Mouse (Mus musculus) frontal cortex, postnatal 10 days (tissue): Measurements from ENCODE around the gene Dnaaf5.

Experiments used
- DNase-seq, 2 experiments: peaks; one replicate each; pipeline ENCODE4 v3.0.0; 2022; ENCODE audit warnings: low spot score in 2 of 2, mixed read lengths in 1 of 2

The Dnaaf5 gene

DNA sequence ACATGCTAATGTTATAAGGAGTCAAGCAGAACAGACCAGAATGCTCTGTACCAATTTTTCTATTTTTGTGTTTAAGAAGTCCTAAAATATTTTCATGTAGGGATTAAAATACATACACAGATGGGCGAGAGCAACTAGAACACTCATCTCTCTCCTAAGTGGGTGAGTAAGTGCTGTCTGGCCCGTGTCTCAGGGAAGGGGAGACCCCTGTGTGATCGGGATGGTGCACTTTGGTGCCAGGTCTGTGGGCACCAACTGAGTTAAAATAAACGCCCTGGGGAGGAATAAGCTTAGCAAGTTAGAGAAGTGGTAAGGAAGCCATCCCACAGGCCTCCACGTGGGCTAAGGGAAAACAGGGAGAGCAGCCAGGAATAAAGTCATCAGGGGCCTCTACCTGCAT is 40.9 kb downstream of the Dnaaf5 start:
- DNase-seq: no peak

GRCm38 (mm10) chr5:139198779-139199178 is 48.8 kb downstream of the Dnaaf5 start:
- DNase-seq: no peak

DNA sequence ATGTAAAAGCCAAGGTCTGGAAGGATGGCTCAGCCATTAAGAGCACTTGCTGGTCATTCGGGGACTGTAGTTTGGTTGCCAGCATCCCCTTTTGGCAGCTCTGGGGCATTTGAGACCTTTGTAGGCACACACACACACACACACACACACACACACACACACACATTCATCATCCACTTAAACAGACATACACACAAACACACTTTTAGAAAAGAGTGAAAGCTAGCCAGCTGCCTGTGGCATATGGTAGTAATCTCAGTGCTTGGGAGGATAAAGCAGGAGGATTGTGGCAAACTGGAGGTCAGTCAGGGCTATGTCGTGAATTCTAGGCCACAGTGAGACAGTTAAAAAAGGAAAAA is 49.6 kb downstream of the Dnaaf5 start:
- DNase-seq: no peak

GRCm38 (mm10) chr5:139199995-139200769 is 50.2 kb downstream of the Dnaaf5 start, which contains the start of gene Sun1:
Gene Sun1, plus strand, starts transcription at chr5:139200637.
- peak; percentile 96 to 98 for DNase-seq

DNA sequence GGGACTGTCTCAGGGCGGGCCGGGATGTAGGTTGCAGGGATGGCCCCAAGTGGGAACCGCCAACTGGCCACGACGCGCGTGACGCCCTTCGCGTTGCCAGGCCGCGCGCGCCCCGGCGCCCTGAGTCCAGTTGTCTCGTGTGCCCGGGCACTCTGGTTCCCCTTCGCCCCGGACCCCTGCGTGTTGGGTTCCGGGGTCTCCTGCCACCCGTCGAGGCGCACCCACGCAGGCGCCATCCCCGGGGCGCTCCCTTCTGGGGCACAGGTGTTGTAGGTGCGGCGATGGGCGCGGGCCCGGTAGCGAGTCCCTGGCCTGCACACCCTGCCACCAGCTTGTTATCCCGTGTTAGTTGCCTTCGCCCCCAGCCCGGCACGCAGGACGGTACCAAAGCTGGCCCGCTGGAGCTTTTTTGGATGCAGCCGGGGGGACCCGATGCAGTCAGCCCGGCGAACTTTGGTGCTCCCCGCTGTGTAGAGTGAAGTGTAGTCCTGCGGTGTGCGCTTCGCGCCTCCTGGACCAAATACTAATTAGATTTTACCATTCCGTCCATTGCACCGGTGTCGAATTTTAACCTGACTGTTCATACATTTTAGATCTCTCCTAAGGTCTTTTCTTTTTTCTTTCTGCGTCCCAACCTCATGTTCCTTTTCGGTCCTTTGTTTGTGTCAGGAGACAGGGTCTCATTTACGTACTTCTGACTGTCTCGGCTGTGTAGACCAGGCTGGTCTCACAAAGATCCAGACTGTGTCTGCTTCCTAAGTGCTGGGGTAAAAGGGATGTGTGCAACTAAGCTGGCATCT is 50.9 kb downstream of the Dnaaf5 start:
- DNase-seq: no peak

DNA sequence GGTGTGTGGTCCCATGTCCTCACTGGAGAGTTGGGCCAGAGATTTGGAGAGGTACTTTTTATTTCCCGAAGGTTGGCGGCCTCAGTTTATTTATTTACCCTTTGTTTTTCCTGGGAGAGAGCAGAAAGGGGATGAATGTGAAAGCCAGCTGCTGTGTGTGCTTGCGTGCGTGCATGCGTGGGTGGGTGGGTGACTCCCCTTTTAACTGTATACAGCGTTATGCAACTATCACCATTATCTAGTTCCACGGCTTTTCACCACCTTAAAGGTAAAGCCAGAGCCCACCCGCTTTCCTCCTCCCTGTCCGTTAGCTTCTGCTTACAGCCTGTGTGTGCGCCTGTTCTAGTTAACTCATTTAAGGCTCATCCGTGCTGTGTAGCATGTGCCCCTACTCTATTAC is 52.1 kb downstream of the Dnaaf5 start:
- no peak for DNase-seq

- DNase-seq: no peak
Observed at GRCm38 (mm10) chr5:139203312-139203711, 53.3 kb downstream of the Dnaaf5 start.

GRCm38 (mm10) chr5:139206081-139206480 is 56.1 kb downstream of the Dnaaf5 start:
- DNase-seq: no peak

- no peak for DNase-seq
Observed at GRCm38 (mm10) chr5:139206525-139206924, 56.5 kb downstream of the Dnaaf5 start.

DNA sequence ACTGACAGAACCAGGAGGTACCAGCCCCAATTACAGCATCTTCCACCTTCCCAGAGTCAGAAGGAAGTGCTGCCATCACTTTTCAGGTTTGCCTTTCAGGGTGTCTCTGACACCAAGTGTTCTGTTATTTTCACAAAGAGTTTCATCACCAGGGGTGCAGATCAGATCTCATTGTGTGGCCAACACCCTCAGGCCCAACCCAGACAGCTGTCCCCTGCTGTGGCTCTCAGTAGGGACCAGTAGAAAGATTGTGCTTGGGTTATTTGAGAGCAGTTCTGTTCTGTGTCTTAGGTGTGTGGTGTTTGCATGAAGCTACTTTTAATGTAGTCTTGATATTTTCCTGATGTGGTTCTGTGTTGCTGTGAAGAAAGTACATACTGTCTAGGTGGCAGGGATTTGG is 58.2 kb downstream of the Dnaaf5 start:
- DNase-seq: no peak

DNA sequence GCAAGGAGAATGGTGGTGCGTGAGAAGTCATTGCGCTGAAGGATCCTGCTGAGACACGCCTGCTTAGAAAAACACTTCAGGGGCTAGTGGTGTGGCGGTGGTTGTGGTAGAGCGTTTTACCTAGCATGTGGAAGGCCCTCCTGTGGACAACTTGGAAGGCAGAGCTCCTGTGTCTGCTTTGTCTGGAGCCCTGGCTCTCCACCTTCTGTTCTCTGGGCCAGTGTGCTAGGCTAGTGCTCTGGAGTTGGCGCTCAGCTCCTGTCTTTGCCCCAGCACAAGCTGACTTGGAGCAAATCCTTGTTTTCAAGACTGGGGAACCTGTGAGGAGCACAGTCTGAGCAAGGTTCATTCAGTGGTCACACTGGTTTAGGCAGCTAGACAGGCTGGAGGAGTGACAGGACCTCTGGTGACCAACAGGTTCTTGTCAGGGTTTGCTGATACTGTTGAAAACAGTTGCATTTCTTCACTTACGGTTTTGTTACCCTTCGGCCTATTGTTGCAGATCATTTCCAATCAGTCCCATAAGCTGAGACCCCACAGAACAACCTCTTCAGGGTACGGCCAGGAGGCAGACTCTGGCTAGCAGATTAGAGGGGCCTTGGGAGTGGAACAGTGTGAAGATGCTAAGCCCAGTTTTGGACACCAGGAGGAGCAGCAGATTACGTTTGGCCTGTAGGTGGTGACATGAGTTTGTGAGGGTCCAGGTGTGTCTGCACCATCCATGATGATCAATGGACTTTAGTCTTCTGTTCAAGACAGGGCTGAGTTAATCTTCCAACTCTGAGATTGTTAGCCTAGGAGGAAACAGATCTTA is 59.1 kb downstream of the Dnaaf5 start:
- DNase-seq: no peak

DNA sequence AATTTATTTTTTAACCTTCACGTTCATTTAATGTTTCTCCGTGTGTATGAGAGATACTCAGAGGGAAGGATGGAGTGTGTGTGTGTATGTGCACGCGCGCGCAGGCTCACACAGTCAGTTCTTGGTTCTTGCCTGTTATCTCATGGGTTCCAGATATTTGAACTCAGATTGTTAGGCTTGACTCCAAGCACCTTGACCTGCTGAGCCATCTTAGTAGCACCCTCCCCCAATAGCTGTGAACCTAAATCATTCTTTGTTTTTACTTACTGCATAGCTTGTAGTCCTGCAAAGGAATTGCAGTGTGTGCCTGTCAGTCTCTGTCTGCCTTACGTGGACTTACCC is 59.6 kb downstream of the Dnaaf5 start:
- no peak for DNase-seq

GRCm38 (mm10) chr5:139211737-139212385 is 61.8 kb downstream of the Dnaaf5 start:
- no peak for DNase-seq

DNA sequence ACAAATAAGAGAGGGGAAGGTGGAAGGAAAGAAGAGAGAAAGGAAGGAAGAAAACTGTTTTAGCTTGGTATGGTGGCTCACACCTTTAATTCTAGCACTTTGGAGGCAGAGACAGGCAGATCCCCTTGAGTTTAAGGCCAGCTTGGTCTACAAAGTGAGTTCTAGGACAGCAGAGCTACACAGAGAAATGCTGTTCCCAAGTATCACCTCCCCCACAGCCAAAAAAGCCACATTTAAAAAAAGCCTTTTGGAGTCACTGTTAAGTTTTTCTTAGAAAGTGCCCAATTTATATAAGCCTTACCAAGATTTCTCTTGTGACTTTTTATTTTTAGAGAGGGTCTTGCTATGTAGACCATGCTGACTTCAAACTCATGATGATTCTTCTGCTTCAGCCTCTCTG is 64.3 kb downstream of the Dnaaf5 start:
- DNase-seq: no peak

GRCm38 (mm10) chr5:139215184-139215583 is 65.2 kb downstream of the Dnaaf5 start:
- DNase-seq: no peak

DNA sequence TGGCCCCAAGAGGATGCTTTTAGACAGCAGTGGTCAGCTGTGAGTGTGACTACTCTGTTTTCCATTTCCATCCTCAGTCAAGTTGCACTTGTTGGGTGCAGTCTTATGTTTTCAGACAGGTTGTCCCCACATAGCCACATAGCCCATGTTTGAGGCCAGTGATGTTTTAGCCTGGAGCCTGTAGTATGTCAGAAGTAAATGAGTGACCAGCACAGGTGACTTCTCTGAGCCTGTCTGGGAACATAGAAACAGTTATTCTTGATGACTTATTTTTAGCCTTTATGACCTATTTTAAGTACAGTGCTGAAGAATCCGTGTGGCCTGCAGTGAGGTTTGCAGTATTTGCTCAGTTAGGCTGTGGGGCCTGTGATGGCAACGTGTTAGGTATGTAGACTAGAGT is 66.1 kb downstream of the Dnaaf5 start:
- DNase-seq: no peak

DNA sequence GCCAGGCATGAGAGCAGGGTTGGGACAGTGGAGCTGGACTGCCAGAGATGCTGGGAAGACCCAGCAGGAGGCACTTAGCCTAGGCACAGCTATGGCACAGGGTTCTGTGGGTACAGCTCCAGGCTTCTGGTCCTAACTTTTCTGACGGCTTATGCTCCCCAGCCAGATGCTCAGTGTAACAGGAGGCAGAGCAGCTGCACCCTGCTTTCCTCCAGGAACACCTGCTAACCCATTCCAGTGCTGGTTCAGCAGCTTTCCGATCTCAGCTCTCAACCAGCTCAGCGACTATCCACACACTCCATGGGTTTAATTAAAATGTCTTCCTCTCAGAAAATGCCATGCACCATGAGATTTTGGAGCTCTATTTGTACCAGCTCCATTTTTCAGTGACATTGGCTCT is 66.8 kb downstream of the Dnaaf5 start:
- DNase-seq: no peak

DNA sequence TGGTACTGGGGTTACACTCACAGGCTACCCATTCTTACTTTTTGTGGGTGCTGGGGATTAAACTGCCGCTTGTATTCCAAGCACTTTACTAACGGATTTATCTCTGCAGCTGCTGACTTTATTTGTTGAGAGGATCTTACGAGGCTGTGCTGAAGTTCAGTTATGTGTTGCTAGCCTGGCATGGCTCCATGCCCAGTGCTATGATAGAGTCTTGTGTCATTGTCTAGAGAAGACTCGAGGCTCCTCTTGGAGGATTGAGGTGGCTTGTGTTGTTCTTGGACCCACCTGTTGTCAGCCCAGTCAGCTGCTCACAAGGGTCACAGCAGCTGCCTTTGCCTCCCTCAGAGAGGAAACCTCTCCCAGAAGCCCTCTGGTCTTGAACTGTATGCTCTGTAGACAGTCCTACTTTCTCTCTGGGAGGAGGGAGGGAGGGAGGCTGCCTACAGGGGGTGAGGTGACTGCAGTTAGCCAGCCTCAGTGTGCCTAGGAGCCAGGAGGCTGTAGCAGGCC is 70.0 kb downstream of the Dnaaf5 start:
- DNase-seq: no peak

DNA sequence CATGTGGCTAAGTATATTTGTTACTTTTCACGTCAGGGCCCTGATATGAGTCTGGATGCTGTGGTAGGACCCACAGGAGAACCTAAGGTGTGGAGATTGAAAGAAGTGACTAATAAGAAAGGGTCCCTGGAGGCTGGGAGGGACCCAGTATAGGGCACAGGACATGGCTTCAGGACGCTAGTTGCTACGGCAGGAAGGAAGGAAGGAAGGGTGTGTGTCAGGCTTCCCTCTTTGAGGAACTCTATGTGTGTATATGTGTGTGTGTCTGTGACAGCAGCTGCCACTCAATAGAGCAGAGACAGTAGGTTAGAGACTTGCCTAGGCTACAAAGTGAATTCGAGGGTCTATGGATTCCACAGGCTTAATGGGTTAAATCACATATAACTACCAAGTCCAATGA is 70.6 kb downstream of the Dnaaf5 start:
- DNase-seq: no peak

DNA sequence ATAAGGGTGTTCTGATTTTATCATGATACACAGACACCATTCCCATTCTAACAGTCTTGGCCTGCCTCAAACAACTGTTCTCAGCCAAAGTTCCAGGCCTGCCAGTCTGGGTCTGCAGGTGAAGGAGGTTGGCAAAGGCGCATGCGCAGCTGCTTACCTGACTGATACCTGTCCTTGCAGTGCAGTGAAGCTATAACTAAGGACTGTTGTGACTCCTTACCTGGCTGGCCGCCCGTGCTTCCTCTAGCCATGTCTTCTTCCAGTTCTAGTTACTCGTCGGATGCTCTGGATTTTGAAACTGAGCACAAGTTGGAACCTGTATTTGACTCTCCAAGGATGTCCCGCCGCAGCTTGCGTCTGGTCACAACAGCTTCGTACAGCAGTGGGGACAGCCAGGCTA is 73.3 kb downstream of the Dnaaf5 start:
- DNase-seq: no peak

- DNase-seq: no peak
Observed at GRCm38 (mm10) chr5:139227236-139227635, 77.2 kb downstream of the Dnaaf5 start.

GRCm38 (mm10) chr5:139227645-139228044 is 77.6 kb downstream of the Dnaaf5 start:
- DNase-seq: no peak
